Comparison of ENCODE assay signal across 23 mouse cellular contexts in the genomic region with DNA sequence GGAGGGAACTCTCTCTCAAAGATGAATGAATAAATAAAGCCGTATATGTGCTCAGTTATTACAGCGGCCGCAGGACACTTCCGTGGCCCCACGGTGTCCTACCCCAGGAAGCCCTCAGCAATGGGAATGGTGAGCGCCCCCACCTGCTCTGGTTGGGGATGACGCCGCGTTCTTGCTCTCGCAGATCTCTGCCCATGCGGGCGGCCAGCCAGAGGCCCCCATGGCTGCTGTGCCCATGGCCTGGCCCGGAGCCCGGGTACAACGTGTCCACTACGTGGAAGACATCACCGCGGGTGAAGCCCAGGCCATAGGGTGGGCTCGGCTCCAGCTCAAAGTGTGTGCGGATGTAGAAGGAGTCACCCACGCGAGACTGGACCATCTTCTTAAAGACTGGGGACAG. TPM values are rescaled to one million over a fixed set of nuclear protein-coding genes. Genes with fewer than 3 reads are reported as not detected.
DNase-seq lines count a peak whose midpoint lies in the region; TF ChIP-seq lines count a peak whose summit lies in the region.
"Had no signal": no experiment of that assay in that cellular context is flagged by ENCODE, and none has a peak within 500 bp of the region (broad histone marks: within the 10 kb centered on the region; RNA-seq: fewer than 3 reads in every experiment).

No protein-coding gene starts in this region.

- no peak for TF ChIP-seq RAD21 in MEL (IDR thresholded peaks at IDR 0.05; ENCODE audit: low read depth, low read length)

- no peak overlapping the region for H3K27ac ChIP-seq in cerebellum, adult 2 months (ENCODE audit: insufficient read depth, low read length)
- H3K27ac ChIP-seq in layer of hippocampus, adult 2 months: no peak overlapping the region
- H3K27ac ChIP-seq in MEL (ENCODE audit: control insufficient read depth, low read depth, low read length): no peak overlapping the region
- no peak overlapping the region; the same call in 1 of the 2 replicates for H3K27ac ChIP-seq in hindbrain, embryonic 10.5 days
- H3K27ac ChIP-seq: embryonic facial prominence, embryonic 13.5 days; forebrain, embryonic 10.5 days; heart, embryonic 13.5 days; liver, embryonic 14.5 days; midbrain, embryonic 10.5 days; midbrain, embryonic 15.5 days; neural tube, embryonic 15.5 days had no signal

- no peak for TF ChIP-seq CTCF in cerebellum, adult 2 months (IDR thresholded peaks at IDR 0.05; ENCODE audit: borderline replicate concordance, insufficient read depth, low read depth, low read length)
- peak; percentile 21; the same call in 1 of the 2 replicates for TF ChIP-seq CTCF in layer of hippocampus, adult 2 months (conservative IDR thresholded peaks at IDR 0.05)
- TF ChIP-seq CTCF in E14TG2a.4 (conservative IDR thresholded peaks at IDR 0.05; ENCODE audit: low read length): peak; percentile 23
- peak in 2 of 3 experiments; percentile 6 to 35; a peak in 3 of 6 replicates for TF ChIP-seq CTCF in MEL (IDR thresholded peaks at IDR 0.05 in 2 of 3, conservative IDR thresholded peaks at IDR 0.05 in 1 of 3; ENCODE audit: control insufficient read depth in 1 of 3, insufficient read depth in 1 of 3, low read depth in 2 of 3, low read length in 3 of 3, poor library complexity in 1 of 3, severe bottlenecking in 1 of 3)

- H3K9me3 ChIP-seq in E14TG2a.4 (ENCODE audit: low read length): no peaks in the 10 kb centered on the region
- no peaks in the 10 kb centered on the region for H3K9me3 ChIP-seq in MEL (replicated peaks; ENCODE audit: insufficient read depth, low read length)
- no peaks in the 10 kb centered on the region for H3K9me3 ChIP-seq in hindbrain, embryonic 10.5 days
- H3K9me3 ChIP-seq: embryonic facial prominence, embryonic 13.5 days; forebrain, embryonic 10.5 days; heart, embryonic 13.5 days; midbrain, embryonic 10.5 days; midbrain, embryonic 15.5 days; neural tube, embryonic 15.5 days had no signal

- no peaks in the 10 kb centered on the region; the same call in 1 of the 2 replicates for H3K4me1 ChIP-seq in cerebellum, adult 2 months (ENCODE audit: control insufficient read depth, insufficient read depth, low read length)
- H3K4me1 ChIP-seq in E14TG2a.4 (replicated peaks; ENCODE audit: low read depth, low read length) (peaks cover 78% of the 10 kb centered on the region), MEL (ENCODE audit: control insufficient read depth in 1 of 2, insufficient read depth in 2 of 2, low read length in 2 of 2) (0 out of 4 replicates have a peak, but pooled peaks cover 0 to 3% of the 10 kb centered on the region in 2 experiments)
- peaks cover 19% of the 10 kb centered on the region for H3K4me1 ChIP-seq in hindbrain, embryonic 10.5 days (replicated peaks)
- H3K4me1 ChIP-seq: midbrain, embryonic 15.5 days; neural tube, embryonic 15.5 days had no signal

- no peak for TF ChIP-seq EP300 in MEL (IDR thresholded peaks at IDR 0.05; ENCODE audit: low read depth in 1 of 2, low read length in 2 of 2)

- H3K9ac ChIP-seq in MEL (ENCODE audit: control insufficient read depth, low read depth, low read length, poor library complexity, severe bottlenecking): no peak overlapping the region
- H3K9ac ChIP-seq: embryonic facial prominence, embryonic 13.5 days; heart, embryonic 13.5 days; liver, embryonic 14.5 days; midbrain, embryonic 15.5 days; neural tube, embryonic 15.5 days had no signal

- no peaks in the 10 kb centered on the region for H3K27me3 ChIP-seq in cerebellum, adult 2 months (ENCODE audit: control insufficient read depth, insufficient read depth, low read length)
- H3K27me3 ChIP-seq in E14TG2a.4 (ENCODE audit: insufficient read depth, low read length) (peaks cover 28% of the 10 kb centered on the region), MEL (ENCODE audit: control insufficient read depth in 1 of 2, insufficient read depth in 2 of 2, low read length in 2 of 2) (no peaks in the 10 kb centered on the region)
- peaks cover 39% of the 10 kb centered on the region for H3K27me3 ChIP-seq in hindbrain, embryonic 10.5 days (ENCODE audit: insufficient read depth, poor library complexity, severe bottlenecking)
- H3K27me3 ChIP-seq: midbrain, embryonic 15.5 days had no signal

- no peak overlapping the region for H3K4me3 ChIP-seq in cerebellum, adult 2 months (replicated peaks; ENCODE audit: insufficient read depth, low read depth, low read length)
- no peak overlapping the region for H3K4me3 ChIP-seq in layer of hippocampus, adult 2 months
- H3K4me3 ChIP-seq in E14TG2a.4 (replicated peaks; ENCODE audit: low read length): peak overlapping the region; percentile 75
- no peak overlapping the region for H3K4me3 ChIP-seq in MEL (ENCODE audit: control insufficient read depth in 1 of 2, insufficient read depth in 1 of 2, low read depth in 2 of 2, low read length in 2 of 2)
- no peak overlapping the region for H3K4me3 ChIP-seq in hindbrain, embryonic 10.5 days
- H3K4me3 ChIP-seq: embryonic facial prominence, embryonic 13.5 days; forebrain, embryonic 10.5 days; heart, embryonic 13.5 days; midbrain, embryonic 10.5 days; midbrain, embryonic 15.5 days; neural tube, embryonic 15.5 days had no signal

- peaks cover 39% of the 10 kb centered on the region for H3K36me3 ChIP-seq in E14TG2a.4 (ENCODE audit: insufficient read depth, low read length)
- H3K36me3 ChIP-seq in MEL (ENCODE audit: control insufficient read depth in 1 of 2, insufficient read depth in 2 of 2, low read length in 2 of 2): no peaks in the 10 kb centered on the region; a peak in 2 of 4 replicates
- H3K36me3 ChIP-seq in hindbrain, embryonic 10.5 days: peaks cover 30% of the 10 kb centered on the region

- no peaks in the 10 kb centered on the region for H3K79me2 ChIP-seq in MEL (ENCODE audit: control insufficient read depth, insufficient read depth, low read length, poor library complexity)

- WGBS in cerebellum, adult 2 months: 30% methylated on average over 22 of the region's 22 CpGs
- 78% methylated on average over 22 of the region's 22 CpGs for WGBS in hindbrain, embryonic 10.5 days

- no peak for TF ChIP-seq POLR2A in cerebellum, adult 2 months (IDR thresholded peaks at IDR 0.05; ENCODE audit: borderline replicate concordance, insufficient read depth, low read length)
- TF ChIP-seq POLR2A in MEL (IDR thresholded peaks at IDR 0.05; ENCODE audit: control insufficient read depth in 1 of 2, insufficient read depth in 1 of 2, low read depth in 1 of 2, low read length in 2 of 2, poor library complexity in 1 of 2): no peak

- peak; percentile 70 to 90 for DNase-seq in cerebellum, postnatal 14 days
- DNase-seq in cerebellum, adult 2 months: no peak
- no peak for DNase-seq in layer of hippocampus, adult 2 months (ENCODE audit: low spot score in 2 of 2)
- no peak for DNase-seq in layer of hippocampus, adult 9-11 months
- DNase-seq in MEL (ENCODE audit: low read depth, low spot score): no peak
- no peak for DNase-seq in hindbrain, embryonic 10.5 days (ENCODE audit: low spot score)
- DNase-seq: adrenal gland, postnatal 10 days; heart, postnatal 10 days; kidney, adult 11 months; kidney, postnatal 14 days; lung, adult 2 months; retina, postnatal 1 day; right cerebral cortex, postnatal 14 days; thymus, postnatal 25 days had no signal

TF ChIP-seq in MEL, 35 proteins besides CTCF, POLR2A, EP300 and RAD21 (continues in another document):
- TF ChIP-seq MYC (IDR thresholded peaks at IDR 0.05; ENCODE audit: low read depth, low read length) (no peak), ETS1 (IDR thresholded peaks at IDR 0.05; ENCODE audit: low read depth, low read length) (no peak), BHLHE40 (IDR thresholded peaks at IDR 0.05; ENCODE audit: borderline replicate concordance, low read depth, low read length) (no peak), MEF2A (IDR thresholded peaks at IDR 0.05; ENCODE audit: extremely low read depth, insufficient replicate concordance, low read depth, low read length, poor library complexity, severe bottlenecking) (no peak), MAFK (IDR thresholded peaks at IDR 0.05; ENCODE audit: borderline replicate concordance, low read depth, low read length) (no peak), ZC3H11A (IDR thresholded peaks at IDR 0.05; ENCODE audit: low read depth, low read length) (no peak)

RNA-seq across cellular contexts. Expression of gene Apba3, which starts 10.9 kb away (rescaled TPM):
- 61.8 and 63.9 TPM in 2 replicates for polyA plus RNA-seq in cerebellum, adult 2 months (2012; rRNA removed)
- 10 to 100 TPM; 32.6 to 37.3 TPM for total RNA-seq in layer of hippocampus, adult 2 months (2021)
- total RNA-seq in MEL (2012; rRNA removed): 68.9 and 81.3 TPM in 2 replicates
- polyA plus RNA-seq in MEL (2012; ENCODE audit: insufficient read depth in 1 of 2, insufficient read length in 2 of 2, low read depth in 1 of 2, low replicate concordance in 2 of 2, missing spikeins in 1 of 2): 10 to 100 TPM in 1 of 2 experiments, not detected in 1; 73.2 TPM
- 46.2 and 54.6 TPM in 2 replicates for polyA plus RNA-seq in hindbrain, embryonic 10.5 days (2016; fragmentation: Nextera tagmentation; extraction: Ambion mirVana)

RNA-seq across cellular contexts. Expression of gene Mrpl54, which starts 10.9 kb away (rescaled TPM):
- polyA plus RNA-seq in cerebellum, adult 2 months (2012; rRNA removed): 81.4 and 84.9 TPM in 2 replicates
- total RNA-seq in layer of hippocampus, adult 2 months (2021): 10 to 100 TPM; 37.4 to 42.0 TPM
- 137 and 150 TPM in 2 replicates for total RNA-seq in MEL (2012; rRNA removed)
- 100 to 1,000 TPM; 157 to 421 TPM for polyA plus RNA-seq in MEL (2012; ENCODE audit: insufficient read depth in 1 of 2, insufficient read length in 2 of 2, low read depth in 1 of 2, low replicate concordance in 2 of 2, missing spikeins in 1 of 2)
- polyA plus RNA-seq in hindbrain, embryonic 10.5 days (2016; fragmentation: Nextera tagmentation; extraction: Ambion mirVana): 238 and 239 TPM in 2 replicates

RNA-seq across cellular contexts. Expression of gene Tjp3, which starts 13.7 kb away (rescaled TPM):
- 0.51 and 1.2 TPM in 2 replicates for polyA plus RNA-seq in cerebellum, adult 2 months (2012; rRNA removed)
- total RNA-seq in layer of hippocampus, adult 2 months (2021): under 1 TPM; 0.54 to 0.91 TPM
- total RNA-seq in MEL (2012; rRNA removed): 2.5 and 2.9 TPM in 2 replicates
- polyA plus RNA-seq in MEL (2012; ENCODE audit: insufficient read depth in 1 of 2, insufficient read length in 2 of 2, low read depth in 1 of 2, low replicate concordance in 2 of 2, missing spikeins in 1 of 2): 1 to 10 TPM in 1 of 2 experiments, not detected in 1; 4.9 TPM
- 7.0 and 9.0 TPM in 2 replicates for polyA plus RNA-seq in hindbrain, embryonic 10.5 days (2016; fragmentation: Nextera tagmentation; extraction: Ambion mirVana)
- total RNA-seq: gastrocnemius, adult 8-10 months had no signal

RNA-seq across cellular contexts. Expression of gene Pip5k1c, which starts 15.1 kb away (rescaled TPM):
- 288 and 314 TPM in 2 replicates for polyA plus RNA-seq in cerebellum, adult 2 months (2012; rRNA removed)
- total RNA-seq in layer of hippocampus, adult 2 months (2021): 100 to 1,000 TPM; 308 to 314 TPM
- 14.1 and 14.4 TPM in 2 replicates for total RNA-seq in MEL (2012; rRNA removed)
- polyA plus RNA-seq in MEL (2012; ENCODE audit: insufficient read depth in 1 of 2, insufficient read length in 2 of 2, low read depth in 1 of 2, low replicate concordance in 2 of 2, missing spikeins in 1 of 2): 10 to 100 TPM in 1 of 2 experiments, not detected in 1; 40.5 TPM
- polyA plus RNA-seq in hindbrain, embryonic 10.5 days (2016; fragmentation: Nextera tagmentation; extraction: Ambion mirVana): 62.1 and 78.5 TPM in 2 replicates

RNA-seq across cellular contexts. Expression of gene Matk, which starts 24.9 kb away (rescaled TPM):
- polyA plus RNA-seq in cerebellum, adult 2 months (2012; rRNA removed): 124 and 141 TPM in 2 replicates
- 100 to 1,000 TPM; 260 to 267 TPM for total RNA-seq in layer of hippocampus, adult 2 months (2021)
- 0.10 and 0.23 TPM in 2 replicates for total RNA-seq in MEL (2012; rRNA removed)
- 1 to 10 TPM in 1 of 2 experiments, not detected in 1; 1.0 TPM for polyA plus RNA-seq in MEL (2012; ENCODE audit: insufficient read depth in 1 of 2, insufficient read length in 2 of 2, low read depth in 1 of 2, low replicate concordance in 2 of 2, missing spikeins in 1 of 2)
- 3.9 and 4.9 TPM in 2 replicates for polyA plus RNA-seq in hindbrain, embryonic 10.5 days (2016; fragmentation: Nextera tagmentation; extraction: Ambion mirVana)

Comparison
In these comparisons a context has a peak if more than half of its experiments do, and no peak if none do; other contexts are left out.
1. DNase-seq: peak in cerebellum, postnatal 14 days (2 of 2); none in cerebellum, adult 2 months (0 of 2), layer of hippocampus, adult 2 months (0 of 2), layer of hippocampus, adult 9-11 months (single experiment), MEL (single experiment) and hindbrain, embryonic 10.5 days (single experiment).